Mouse (Mus musculus): ENCODE measurements at regions not wholly inside any gene's neighbourhood (a gene's known extent, or its start where the extent isn't known, plus 50 kb on each side); places are given as distances from the start of the nearest gene placed in this dataset.
"Not testable (repeated sequence)": the region's sequence is repeated elsewhere in the genome, so short reads cannot be mapped to it uniquely, and the experiment has no call there.

DNA sequence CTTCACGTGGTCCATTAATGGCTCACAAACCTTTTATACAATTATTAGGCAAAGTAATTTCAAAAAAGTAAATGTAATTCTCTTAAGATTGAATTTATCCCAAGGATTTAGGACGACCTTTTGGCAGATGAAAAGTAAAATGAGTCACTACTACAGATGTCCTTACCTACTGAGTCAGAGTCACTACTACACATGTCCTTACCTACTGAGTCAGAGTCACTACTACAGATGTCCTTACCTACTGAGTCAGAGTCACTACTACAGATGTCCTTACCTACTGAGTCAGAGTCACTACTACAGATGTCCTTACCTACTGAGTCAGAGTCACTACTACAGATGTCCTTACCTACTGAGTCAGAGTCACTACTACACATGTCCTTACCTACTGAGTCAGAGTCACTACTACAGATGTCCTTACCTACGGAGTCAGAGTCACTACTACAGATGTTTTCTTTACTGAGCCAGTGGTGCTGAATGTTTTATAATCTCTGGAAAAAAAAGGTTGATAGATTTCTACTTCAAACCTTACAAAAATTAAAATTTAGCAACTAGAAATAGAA lies 169.4 kb upstream of the Akr1e1 start:
- not testable (repeated sequence) for H3K4me2 ChIP-seq (replicated peaks; ENCODE audit: low read depth, low read length); ATAC-seq (ENCODE audit: low FRiP score, low TSS enrichment); H3K27ac ChIP-seq (ENCODE audit: low read depth, low read length); H3K36me3 ChIP-seq (ENCODE audit: control insufficient read depth, insufficient read depth, low read length); H3K9ac ChIP-seq (ENCODE audit: low read depth, low read length); H3K27me3 ChIP-seq (ENCODE audit: control insufficient read depth, insufficient read depth, low read length); H3K9me3 ChIP-seq (ENCODE audit: control insufficient read depth, low read length); H3K4me1 ChIP-seq (ENCODE audit: control insufficient read depth, insufficient read depth, low read length); H3K4me3 ChIP-seq (ENCODE audit: low read length)
- 83% methylated on average over 3 of the region's 3 CpGs for WGBS

DNA sequence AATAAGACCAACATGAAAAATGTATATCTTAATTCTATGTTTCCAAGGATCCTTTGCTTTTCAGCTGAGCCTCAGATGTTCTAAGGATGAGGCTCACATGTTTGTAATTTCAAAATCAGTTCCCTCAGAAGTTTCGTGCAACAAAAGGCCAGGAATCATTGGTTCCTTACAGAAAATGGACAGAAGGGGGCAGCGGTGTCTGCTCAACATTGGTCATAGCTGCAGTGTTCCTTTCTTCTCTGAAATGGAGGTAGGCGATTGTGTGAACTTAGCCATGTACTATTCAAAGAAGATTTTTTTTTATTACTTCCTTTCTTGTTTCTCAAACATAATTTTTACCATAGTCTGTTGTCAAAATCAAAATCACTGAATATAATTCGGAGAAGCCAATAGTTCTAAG lies 167.9 kb upstream of the Akr1e1 start:
- Histone ChIP-seq H3K4me1 (ENCODE audit: control insufficient read depth, insufficient read depth, low read length) (no peaks in the 10 kb centered on the region), H3K36me3 (ENCODE audit: control insufficient read depth, insufficient read depth, low read length) (no peaks in the 10 kb centered on the region), H3K9ac (ENCODE audit: low read depth, low read length) (no peak overlapping the region), H3K4me2 (replicated peaks; ENCODE audit: low read depth, low read length) (no peak overlapping the region), H3K9me3 (ENCODE audit: control insufficient read depth, low read length) (no peaks in the 10 kb centered on the region), H3K27ac (ENCODE audit: low read depth, low read length) (no peak overlapping the region), H3K27me3 (ENCODE audit: control insufficient read depth, insufficient read depth, low read length) (no peaks in the 10 kb centered on the region), H3K4me3 (ENCODE audit: low read length) (no peak overlapping the region)
- ATAC-seq (ENCODE audit: low FRiP score, low TSS enrichment) = peak; percentile 60; the same call in 1 of the 2 replicates
- 33% methylated on average over 4 of the region's 4 CpGs for WGBS

DNA sequence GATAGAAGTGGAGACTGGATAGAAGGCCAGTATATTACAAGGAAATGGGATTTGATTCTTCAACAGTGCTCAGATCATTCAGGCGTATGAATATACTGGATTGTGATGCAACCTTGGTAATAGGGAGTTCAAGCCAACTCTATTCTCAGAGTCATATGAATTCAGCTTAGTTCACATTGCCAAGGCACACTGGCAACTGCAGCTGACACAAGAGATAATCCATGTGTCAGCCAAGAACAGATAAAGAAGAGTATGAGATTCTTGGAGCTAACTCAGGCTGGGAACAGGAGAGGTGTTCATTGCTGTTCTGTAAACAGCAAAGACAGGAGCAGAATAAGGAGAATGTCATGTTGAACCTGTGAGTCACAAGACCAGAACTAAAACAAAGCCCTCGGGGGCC lies 163.3 kb upstream of the Akr1e1 start:
- H3K4me2 ChIP-seq (replicated peaks; ENCODE audit: low read depth, low read length) = no peak overlapping the region
- H3K9me3 ChIP-seq (ENCODE audit: control insufficient read depth, low read length) = no peaks in the 10 kb centered on the region
- ATAC-seq (ENCODE audit: low FRiP score, low TSS enrichment) = no peak
- no peak overlapping the region for H3K27ac ChIP-seq (ENCODE audit: low read depth, low read length)
- no peaks in the 10 kb centered on the region for H3K36me3 ChIP-seq (ENCODE audit: control insufficient read depth, insufficient read depth, low read length)
- H3K4me1 ChIP-seq (ENCODE audit: control insufficient read depth, insufficient read depth, low read length) = no peaks in the 10 kb centered on the region
- H3K9ac ChIP-seq (ENCODE audit: low read depth, low read length) = no peak overlapping the region
- H3K4me3 ChIP-seq (ENCODE audit: low read length) = no peak overlapping the region
- H3K27me3 ChIP-seq (ENCODE audit: control insufficient read depth, insufficient read depth, low read length) = no peaks in the 10 kb centered on the region
- WGBS = 88% methylated on average over 2 of the region's 2 CpGs

DNA sequence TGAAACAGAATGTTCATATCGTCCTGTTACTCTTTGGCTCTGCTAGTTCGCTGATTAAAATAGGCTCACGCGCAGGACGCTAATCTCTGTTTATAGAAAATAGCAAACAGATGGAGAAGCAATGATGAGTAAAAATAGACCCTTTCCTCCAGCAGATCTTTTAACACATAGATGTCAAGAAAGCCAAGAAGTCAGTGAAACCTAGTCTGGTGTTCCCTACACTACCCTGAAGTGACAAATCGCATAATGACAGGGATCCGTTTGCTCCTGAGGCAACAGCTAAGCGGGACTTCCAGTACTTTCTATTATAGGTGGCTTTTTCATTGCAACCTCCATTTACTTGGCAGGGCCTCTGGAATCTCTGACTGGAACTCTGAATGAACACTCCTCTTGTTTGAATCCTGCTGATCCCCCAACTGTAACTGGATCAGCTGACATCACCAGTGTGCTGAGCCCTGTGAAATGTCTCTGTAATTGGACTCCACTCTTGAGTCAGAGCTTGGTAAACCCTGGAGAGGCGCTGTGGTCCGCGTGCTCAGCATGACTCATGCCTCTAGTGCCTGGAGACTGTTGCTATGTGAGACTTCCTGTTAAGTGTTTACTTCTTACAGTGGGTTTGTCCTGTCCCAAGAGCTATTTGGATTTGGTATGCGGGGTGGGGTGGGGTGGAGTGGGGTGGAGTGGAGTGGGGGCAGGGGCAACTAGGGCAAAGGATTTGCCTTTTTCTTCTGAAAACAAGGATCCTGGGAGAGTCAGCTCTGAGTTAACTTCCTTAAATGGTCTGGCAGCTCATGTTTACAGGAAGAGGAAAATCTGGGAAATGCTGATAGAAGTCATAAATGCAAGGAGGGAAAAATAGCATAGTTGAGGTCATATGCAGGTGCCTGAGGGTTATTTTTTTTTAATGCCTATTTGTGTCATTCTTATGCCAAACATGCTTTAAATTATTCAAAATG lies 162.4 kb upstream of the Akr1e1 start:
- Histone ChIP-seq H3K9ac (ENCODE audit: low read depth, low read length) (no peak overlapping the region), H3K4me2 (replicated peaks; ENCODE audit: low read depth, low read length) (no peak overlapping the region; the same call in 1 of the 2 replicates), H3K9me3 (ENCODE audit: control insufficient read depth, low read length) (no peaks in the 10 kb centered on the region), H3K36me3 (ENCODE audit: control insufficient read depth, insufficient read depth, low read length) (no peaks in the 10 kb centered on the region), H3K27ac (ENCODE audit: low read depth, low read length) (peak overlapping the region; percentile 69; the same call in 1 of the 2 replicates), H3K27me3 (ENCODE audit: control insufficient read depth, insufficient read depth, low read length) (no peaks in the 10 kb centered on the region), H3K4me3 (ENCODE audit: low read length) (no peak overlapping the region), H3K4me1 (ENCODE audit: control insufficient read depth, insufficient read depth, low read length) (no peaks in the 10 kb centered on the region)
- 30% methylated on average over 12 of the region's 12 CpGs for WGBS
- peak; percentile 100 for ATAC-seq (ENCODE audit: low FRiP score, low TSS enrichment)

DNA sequence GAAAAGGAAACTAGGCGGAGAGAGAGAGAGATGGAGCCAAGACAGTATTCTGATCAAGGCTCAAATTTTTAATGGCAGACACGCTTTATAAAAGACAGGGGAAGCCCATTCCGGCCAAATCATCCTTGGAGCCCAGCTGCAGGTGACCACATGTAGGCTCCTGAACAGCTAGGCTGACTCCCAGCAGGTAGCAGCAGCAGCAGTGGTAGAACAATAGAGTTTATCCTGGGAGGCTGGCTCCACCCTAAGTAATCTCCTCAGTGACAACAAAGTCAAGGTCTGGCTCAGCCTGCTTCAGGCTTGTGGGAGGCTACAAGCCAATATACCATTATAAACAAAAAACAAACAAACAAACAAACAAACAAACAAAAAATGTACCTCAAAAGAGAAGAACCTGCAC lies 151.0 kb upstream of the Akr1e1 start:
- Histone ChIP-seq H3K27me3 (ENCODE audit: control insufficient read depth, insufficient read depth, low read length) (no peaks in the 10 kb centered on the region), H3K4me1 (ENCODE audit: control insufficient read depth, insufficient read depth, low read length) (no peaks in the 10 kb centered on the region), H3K36me3 (ENCODE audit: control insufficient read depth, insufficient read depth, low read length) (no peaks in the 10 kb centered on the region), H3K9ac (ENCODE audit: low read depth, low read length) (no peak overlapping the region), H3K4me2 (replicated peaks; ENCODE audit: low read depth, low read length) (no peak overlapping the region), H3K9me3 (ENCODE audit: control insufficient read depth, low read length) (no peaks in the 10 kb centered on the region), H3K4me3 (ENCODE audit: low read length) (no peak overlapping the region), H3K27ac (ENCODE audit: low read depth, low read length) (no peak overlapping the region)
- WGBS = 65% methylated on average over 3 of the region's 3 CpGs
- no peak for ATAC-seq (ENCODE audit: low FRiP score, low TSS enrichment)

DNA sequence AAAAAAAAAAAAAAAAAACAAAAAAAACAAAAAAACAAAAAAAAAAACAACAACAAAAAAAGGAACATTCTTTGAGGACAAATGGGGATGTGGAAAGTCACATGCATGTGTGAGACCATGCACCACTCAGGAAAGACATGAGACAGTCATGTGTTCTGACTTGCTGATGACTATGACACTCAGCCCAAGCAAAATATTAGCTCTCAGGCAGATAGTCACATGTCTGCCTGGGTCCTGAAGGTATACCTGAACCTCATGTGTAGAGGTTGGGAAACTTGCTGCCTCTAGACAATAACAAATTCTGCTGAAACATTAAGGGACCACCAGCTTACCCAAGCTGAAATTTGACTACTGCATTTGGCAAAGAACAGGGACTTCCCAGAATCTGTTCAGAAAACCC lies 147.6 kb upstream of the Akr1e1 start:
- no peak for ATAC-seq (ENCODE audit: low FRiP score, low TSS enrichment)
- Histone ChIP-seq H3K27me3 (ENCODE audit: control insufficient read depth, insufficient read depth, low read length) (no peaks in the 10 kb centered on the region), H3K4me3 (ENCODE audit: low read length) (no peak overlapping the region), H3K27ac (ENCODE audit: low read depth, low read length) (no peak overlapping the region), H3K9ac (ENCODE audit: low read depth, low read length) (no peak overlapping the region), H3K9me3 (ENCODE audit: control insufficient read depth, low read length) (no peaks in the 10 kb centered on the region), H3K4me2 (replicated peaks; ENCODE audit: low read depth, low read length) (no peak overlapping the region), H3K36me3 (ENCODE audit: control insufficient read depth, insufficient read depth, low read length) (no peaks in the 10 kb centered on the region), H3K4me1 (ENCODE audit: control insufficient read depth, insufficient read depth, low read length) (no peaks in the 10 kb centered on the region)

DNA sequence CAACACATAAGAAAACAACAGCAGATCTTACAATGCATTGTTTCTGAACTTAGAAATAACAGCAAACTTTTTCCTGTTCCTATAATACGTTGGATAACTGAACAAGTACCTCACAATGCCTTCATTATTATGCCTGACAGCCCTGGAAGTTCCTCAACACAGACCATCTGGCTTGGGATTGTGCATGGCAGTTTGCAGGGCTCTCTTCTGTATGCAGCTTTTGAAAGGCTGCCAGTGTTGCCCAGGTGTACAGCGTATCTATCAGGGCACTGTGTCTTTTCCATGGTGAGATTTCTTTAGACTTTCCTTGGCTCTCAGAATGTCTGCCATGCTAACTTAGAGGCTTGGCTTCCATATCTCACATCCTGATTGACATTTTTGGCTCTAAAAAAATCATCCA lies 134.0 kb upstream of the Akr1e1 start:
- Histone ChIP-seq H3K9ac (ENCODE audit: low read depth, low read length) (no peak overlapping the region), H3K9me3 (ENCODE audit: control insufficient read depth, low read length) (no peaks in the 10 kb centered on the region), H3K4me1 (ENCODE audit: control insufficient read depth, insufficient read depth, low read length) (no peaks in the 10 kb centered on the region), H3K27ac (ENCODE audit: low read depth, low read length) (no peak overlapping the region), H3K27me3 (ENCODE audit: control insufficient read depth, insufficient read depth, low read length) (no peaks in the 10 kb centered on the region), H3K4me2 (replicated peaks; ENCODE audit: low read depth, low read length) (no peak overlapping the region), H3K36me3 (ENCODE audit: control insufficient read depth, insufficient read depth, low read length) (no peaks in the 10 kb centered on the region), H3K4me3 (ENCODE audit: low read length) (no peak overlapping the region)
- WGBS = 85% methylated on average over 2 of the region's 2 CpGs
- ATAC-seq (ENCODE audit: low FRiP score, low TSS enrichment) = no peak

DNA sequence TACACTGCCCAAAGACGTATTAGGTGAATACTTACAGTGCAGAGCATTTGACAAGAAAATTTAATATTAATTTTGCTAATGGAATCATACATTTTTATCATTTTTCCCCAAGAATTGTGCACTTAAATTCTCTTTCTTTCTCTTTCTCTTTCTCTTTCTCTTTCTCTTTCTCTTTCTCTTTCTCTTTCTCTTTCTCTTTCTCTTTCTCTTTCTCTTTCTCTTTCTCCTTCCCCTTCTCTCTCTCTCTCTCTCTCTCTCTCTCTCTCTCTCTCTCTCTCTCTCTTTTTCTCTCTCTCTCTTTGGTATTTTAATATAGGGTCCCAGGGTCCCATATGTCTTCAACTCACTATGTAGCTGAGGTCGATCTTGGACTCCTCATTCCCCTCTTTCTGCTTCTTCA lies 107.3 kb upstream of the Akr1e1 start:
- not testable (repeated sequence) for H3K27ac ChIP-seq (ENCODE audit: low read depth, low read length); H3K36me3 ChIP-seq (ENCODE audit: control insufficient read depth, insufficient read depth, low read length); H3K9me3 ChIP-seq (ENCODE audit: control insufficient read depth, low read length); H3K4me3 ChIP-seq (ENCODE audit: low read length); ATAC-seq (ENCODE audit: low FRiP score, low TSS enrichment); H3K4me1 ChIP-seq (ENCODE audit: control insufficient read depth, insufficient read depth, low read length); H3K4me2 ChIP-seq (replicated peaks; ENCODE audit: low read depth, low read length); H3K9ac ChIP-seq (ENCODE audit: low read depth, low read length); H3K27me3 ChIP-seq (ENCODE audit: control insufficient read depth, insufficient read depth, low read length)
- WGBS = 76% methylated on average over 2 of the region's 2 CpGs

DNA sequence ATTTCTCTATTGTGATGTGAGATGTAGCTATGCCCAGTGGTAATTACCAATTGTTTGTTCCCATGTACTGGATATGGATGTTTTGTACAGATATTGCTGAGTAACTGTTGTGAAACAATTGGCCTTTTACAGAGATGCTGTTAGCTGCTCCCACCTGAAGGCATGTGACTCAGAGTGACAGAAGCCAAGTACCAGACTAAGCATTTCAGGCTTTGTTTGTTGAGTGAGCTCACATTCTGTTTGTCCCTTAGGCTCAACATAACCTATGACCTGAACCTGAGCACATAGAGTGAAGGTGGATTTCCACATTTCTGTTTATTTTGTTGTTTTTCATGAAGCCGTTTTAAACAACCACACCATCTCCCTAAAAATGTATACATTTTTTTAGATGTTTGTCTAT lies 105.8 kb upstream of the Akr1e1 start:
- H3K36me3 ChIP-seq (ENCODE audit: control insufficient read depth, insufficient read depth, low read length) = no peaks in the 10 kb centered on the region
- WGBS = 88% methylated on average over 1 of the region's 1 CpGs
- no peaks in the 10 kb centered on the region for H3K9me3 ChIP-seq (ENCODE audit: control insufficient read depth, low read length)
- no peaks in the 10 kb centered on the region for H3K4me1 ChIP-seq (ENCODE audit: control insufficient read depth, insufficient read depth, low read length)
- H3K27ac ChIP-seq (ENCODE audit: low read depth, low read length) = no peak overlapping the region
- no peaks in the 10 kb centered on the region for H3K27me3 ChIP-seq (ENCODE audit: control insufficient read depth, insufficient read depth, low read length)
- H3K4me2 ChIP-seq (replicated peaks; ENCODE audit: low read depth, low read length) = no peak overlapping the region
- no peak overlapping the region for H3K9ac ChIP-seq (ENCODE audit: low read depth, low read length)
- no peak overlapping the region for H3K4me3 ChIP-seq (ENCODE audit: low read length)
- no peak for ATAC-seq (ENCODE audit: low FRiP score, low TSS enrichment)
